Mouse (Mus musculus) midbrain, embryonic 10.5 days (tissue): Measurements from ENCODE around the gene Ptprd. TPM values are rescaled to one million over a fixed set of nuclear protein-coding genes. Genes with fewer than 3 reads are reported as not detected.

Experiments
- microRNA-seq: library from miRNA; unstranded; fragments of <30 nt; microRNA quantifications from one replicate; pipeline ENCODE4, GENCODE M21; 2017
- polyA plus RNA-seq: library from polyadenylated mRNA; unstranded; fragments of >200 nt; fragmentation: Nextera tagmentation; extraction: Ambion mirVana; gene quantifications from 2 replicates; pipeline ENCODE4 v1.2.1, GENCODE M21; 2016

Ptprd gene
- polyA plus RNA-seq, 1 experiment from 2014 or later: 9.6 TPM

Small RNA genes lying within 50 kb of the gene (microRNA-seq; reads per million reads assigned to microRNA genes)
- gene Gm23159: not detected
